Mouse (Mus musculus): ENCODE results near the gene Rgs3.

Rgs3 gene

GRCm38 (mm10) chr4:62604094-62604493 lies 44.4 kb downstream of the Rgs3 start:
- in situ Hi-C loops (cut with MboI; ENCODE audit: low sequenced_read_pairs), result no loop called here

GRCm38 (mm10) chr4:62605856-62606541 lies 46.4 kb downstream of the Rgs3 start:
- in situ Hi-C loops (cut with MboI; ENCODE audit: low sequenced_read_pairs), result no loop called here

GRCm38 (mm10) chr4:62606542-62606882 lies 46.9 kb downstream of the Rgs3 start:
- in situ Hi-C loops (cut with MboI; ENCODE audit: low sequenced_read_pairs), result no loop called here

GRCm38 (mm10) chr4:62606905-62607304 lies 47.3 kb downstream of the Rgs3 start:
- in situ Hi-C loops (cut with MboI; ENCODE audit: low sequenced_read_pairs), result no loop called here

- in situ Hi-C loops (cut with MboI; ENCODE audit: low sequenced_read_pairs), result no loop called here
Measured at GRCm38 (mm10) chr4:62607345-62607744, 47.7 kb downstream of the Rgs3 start.

GRCm38 (mm10) chr4:62607805-62608204 lies 48.2 kb downstream of the Rgs3 start:
- in situ Hi-C loops (cut with MboI; ENCODE audit: low sequenced_read_pairs), result no loop called here

- in situ Hi-C loops (cut with MboI; ENCODE audit: low sequenced_read_pairs), result no loop called here
Measured at GRCm38 (mm10) chr4:62609333-62609732, 49.7 kb downstream of the Rgs3 start.

- in situ Hi-C loops (cut with MboI; ENCODE audit: low sequenced_read_pairs), result no loop called here
Measured at GRCm38 (mm10) chr4:62610142-62610675, 50.6 kb downstream of the Rgs3 start.

- in situ Hi-C loops (cut with MboI; ENCODE audit: low sequenced_read_pairs), result no loop called here
Measured at GRCm38 (mm10) chr4:62612601-62613501, 53.2 kb downstream of the Rgs3 start.

- in situ Hi-C loops (cut with MboI; ENCODE audit: low sequenced_read_pairs), result no loop called here
Measured at GRCm38 (mm10) chr4:62613646-62614365, 54.2 kb downstream of the Rgs3 start.

- in situ Hi-C loops (cut with MboI; ENCODE audit: low sequenced_read_pairs), result no loop called here
Measured at GRCm38 (mm10) chr4:62617856-62618440, 58.3 kb downstream of the Rgs3 start.

GRCm38 (mm10) chr4:62619232-62619964 lies 59.8 kb downstream of the Rgs3 start:
- in situ Hi-C loops (cut with MboI; ENCODE audit: low sequenced_read_pairs), result no loop called here

GRCm38 (mm10) chr4:62619965-62620244 lies 60.3 kb downstream of the Rgs3 start:
- in situ Hi-C loops (cut with MboI; ENCODE audit: low sequenced_read_pairs), result no loop called here

GRCm38 (mm10) chr4:62621151-62621550 lies 61.5 kb downstream of the Rgs3 start:
- in situ Hi-C loops (cut with MboI; ENCODE audit: low sequenced_read_pairs), result no loop called here

GRCm38 (mm10) chr4:62621880-62622675 lies 62.4 kb downstream of the Rgs3 start:
- in situ Hi-C loops (cut with MboI; ENCODE audit: low sequenced_read_pairs), result no loop called here

GRCm38 (mm10) chr4:62623251-62624015 lies 63.8 kb downstream of the Rgs3 start:
- in situ Hi-C loops (cut with MboI; ENCODE audit: low sequenced_read_pairs), result no loop called here

- in situ Hi-C loops (cut with MboI; ENCODE audit: low sequenced_read_pairs), result no loop called here
Measured at GRCm38 (mm10) chr4:62624679-62625450, 65.2 kb downstream of the Rgs3 start.

GRCm38 (mm10) chr4:62625451-62626061 lies 65.9 kb downstream of the Rgs3 start:
- in situ Hi-C loops (cut with MboI; ENCODE audit: low sequenced_read_pairs), result no loop called here
